ENCODE assay signal across 15 mouse cellular contexts in the genomic region with DNA sequence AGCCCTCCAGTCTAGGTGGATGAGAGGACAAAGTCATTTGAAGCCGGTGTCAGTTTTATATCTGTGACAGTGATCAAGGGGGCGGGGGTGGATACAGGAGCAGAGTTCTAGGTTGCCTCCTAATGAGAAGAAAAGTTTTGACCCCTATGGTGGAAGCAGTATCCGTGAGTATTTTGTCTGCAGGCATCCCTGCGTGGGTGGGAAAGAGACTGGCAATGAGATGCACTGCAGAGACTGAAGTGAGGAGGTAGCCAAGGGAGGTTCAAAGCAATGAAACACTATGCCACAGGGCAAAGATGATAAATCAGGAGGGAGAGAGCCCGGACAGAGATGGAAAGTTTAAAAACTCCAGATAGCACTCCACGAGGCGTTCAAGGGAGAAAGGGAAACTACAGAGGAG.
"Had no signal": no experiment of that assay in that cellular context is flagged by ENCODE, and none has a peak within 500 bp of the region (broad histone marks: within the 10 kb centered on the region; RNA-seq: fewer than 3 reads in every experiment).

No protein-coding gene starts in this region.

- H3K27ac ChIP-seq: macrophage; midbrain, embryonic 13.5 days; midbrain, embryonic 15.5 days; neural tube, embryonic 12.5 days; stomach, embryonic 15.5 days; stomach, postnatal 0 days had no signal

- H3K4me3 ChIP-seq: megakaryocyte, embryonic 14.5 days; midbrain, embryonic 13.5 days; midbrain, embryonic 15.5 days; neural tube, embryonic 12.5 days; stomach, embryonic 15.5 days had no signal

- ATAC-seq: midbrain, embryonic 13.5 days; midbrain, embryonic 15.5 days had no signal

- H3K9ac ChIP-seq: lung, embryonic 14.5 days; midbrain, embryonic 13.5 days; midbrain, embryonic 15.5 days; neural tube, embryonic 12.5 days; stomach, embryonic 15.5 days had no signal

- H3K4me2 ChIP-seq: lung, embryonic 14.5 days; midbrain, embryonic 11.5 days; midbrain, embryonic 13.5 days; midbrain, embryonic 15.5 days; neural tube, embryonic 12.5 days; stomach, embryonic 15.5 days had no signal

- H3K27me3 ChIP-seq: megakaryocyte, embryonic 14.5 days; midbrain, embryonic 13.5 days; midbrain, embryonic 15.5 days; neural tube, embryonic 12.5 days; stomach, embryonic 15.5 days had no signal

- H3K4me1 ChIP-seq: megakaryocyte, embryonic 14.5 days; midbrain, embryonic 15.5 days; neural tube, embryonic 12.5 days; stomach, embryonic 15.5 days had no signal

- H3K36me3 ChIP-seq: midbrain, embryonic 13.5 days; midbrain, embryonic 15.5 days; neural tube, embryonic 12.5 days; stomach, embryonic 15.5 days had no signal

- DNase-seq: lung, adult 18-20 months; lung, embryonic 14.5 days; lung, postnatal 10 days; right cerebral cortex, postnatal 14 days; thymus, adult 2 months; thymus, postnatal 25 days; thymus, postnatal 4 days had no signal

- H3K9me3 ChIP-seq: midbrain, embryonic 13.5 days; midbrain, embryonic 15.5 days; neural tube, embryonic 12.5 days; stomach, embryonic 15.5 days had no signal
